Mouse (Mus musculus): ENCODE results near the gene Rsc1a1. TPM values are rescaled to one million over a fixed set of nuclear protein-coding genes. Genes with fewer than 3 reads are reported as not detected.

Gene Rsc1a1
- polyA plus RNA-seq, 1 experiment from 2014 or later, result not detected

DNA sequence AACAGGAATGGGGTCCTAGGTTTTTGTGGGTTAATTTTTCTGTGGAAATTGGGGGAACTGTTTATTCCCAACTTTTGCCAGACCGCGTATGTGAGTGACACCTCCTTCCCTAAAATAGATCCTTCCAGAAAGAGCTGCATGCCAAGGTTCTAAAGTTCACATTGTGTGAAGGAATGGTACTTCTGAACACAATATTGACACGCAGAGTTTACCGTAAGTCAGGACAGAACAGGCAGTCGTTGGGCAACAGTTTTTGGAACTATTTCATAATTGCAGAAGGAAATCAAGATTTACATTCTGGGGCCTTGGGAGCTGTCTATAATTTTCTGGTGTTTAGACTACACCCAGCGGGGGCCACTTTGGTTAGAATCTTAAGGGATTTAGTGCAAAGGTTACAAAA is 36.6 kb upstream of the Rsc1a1 start:
- peaks cover 11% of the 10 kb centered on the region; the same call in 1 of the 2 replicates for H3K36me3 ChIP-seq
- H3K9me3 ChIP-seq (replicated peaks), result no peaks in the 10 kb centered on the region
- peak overlapping the region; percentile 96 for H3K9ac ChIP-seq
- H3K4me3 ChIP-seq (replicated peaks), result peak overlapping the region; percentile 96
- no peak for ATAC-seq (replicated peaks; ENCODE audit: low FRiP score)
- H3K27me3 ChIP-seq, result no peaks in the 10 kb centered on the region
- no peak overlapping the region for H3K27ac ChIP-seq
- peaks cover 40% of the 10 kb centered on the region for H3K4me1 ChIP-seq
- 65% methylated on average over 6 of the region's 6 CpGs for WGBS
- peak overlapping the region; percentile 80 for H3K4me2 ChIP-seq

DNA sequence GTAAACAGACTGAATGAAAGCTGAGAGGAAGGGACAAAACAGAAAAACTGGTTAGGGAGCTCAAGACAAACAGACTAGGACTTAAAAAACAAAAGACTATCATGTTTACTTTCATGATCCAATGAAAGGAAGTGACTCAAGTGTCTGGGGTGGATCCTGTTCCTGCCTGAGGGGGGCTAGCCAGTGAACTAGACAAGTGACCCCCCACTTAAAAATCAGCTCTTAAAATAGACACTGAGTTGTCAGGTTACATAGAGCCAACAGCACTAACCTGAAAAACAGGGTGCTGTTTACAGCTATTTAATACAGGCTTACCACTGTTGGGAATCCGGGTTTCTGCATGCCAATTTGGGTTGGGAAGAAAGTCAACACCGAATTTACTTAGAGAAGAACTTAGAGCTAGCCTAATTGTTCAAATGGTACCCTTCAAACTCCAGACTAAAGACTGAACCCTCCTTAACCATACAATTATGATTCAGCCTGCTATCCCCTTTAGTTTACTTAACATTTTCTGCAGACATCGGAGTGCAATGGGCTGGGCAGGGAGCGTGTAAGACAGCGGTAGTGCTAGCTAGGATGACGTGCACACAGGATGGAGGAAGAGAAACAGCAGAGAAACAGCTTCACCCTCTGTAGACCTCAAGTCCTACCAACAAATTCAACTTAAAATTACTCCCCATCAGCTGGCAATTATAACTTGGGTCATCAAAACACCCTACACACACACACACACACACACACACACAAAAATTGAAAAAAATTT is 35.5 kb upstream of the Rsc1a1 start:
- H3K27ac ChIP-seq, result no peak overlapping the region
- H3K4me1 ChIP-seq, result peaks cover 47% of the 10 kb centered on the region
- H3K9ac ChIP-seq, result no peak overlapping the region
- H3K36me3 ChIP-seq, result peaks cover 20% of the 10 kb centered on the region; the same call in 1 of the 2 replicates
- H3K9me3 ChIP-seq (replicated peaks), result no peaks in the 10 kb centered on the region
- H3K4me3 ChIP-seq (replicated peaks), result no peak overlapping the region
- 60% methylated on average over 6 of the region's 6 CpGs for WGBS
- ATAC-seq (replicated peaks; ENCODE audit: low FRiP score), result no peak
- H3K4me2 ChIP-seq, result peak overlapping the region; percentile 80
- no peaks in the 10 kb centered on the region for H3K27me3 ChIP-seq

DNA sequence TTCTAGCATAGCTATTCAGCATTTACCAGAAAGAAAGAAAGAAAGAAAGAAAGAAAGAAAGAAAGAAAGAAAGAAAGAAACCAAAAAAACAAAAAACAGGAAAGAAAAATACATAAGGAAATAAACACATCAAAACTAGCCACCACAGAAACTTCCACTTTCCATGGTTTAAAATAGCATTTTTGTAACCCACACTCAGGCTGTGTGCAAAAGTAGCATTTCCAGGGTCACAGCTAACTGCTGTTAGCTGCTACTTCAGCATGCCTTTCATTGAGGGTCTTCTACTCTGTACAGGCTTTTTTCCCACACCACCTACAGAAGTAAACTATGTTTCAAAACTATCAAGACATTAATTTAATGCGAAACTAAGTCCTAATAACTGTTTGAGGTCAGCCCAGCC is 33.9 kb upstream of the Rsc1a1 start:
- ATAC-seq (replicated peaks; ENCODE audit: low FRiP score), result no peak
- Histone ChIP-seq H3K4me2 (no peak overlapping the region), H3K27ac (no peak overlapping the region), H3K36me3 (peaks cover 20% of the 10 kb centered on the region; the same call in 1 of the 2 replicates), H3K9ac (no peak overlapping the region), H3K4me3 (replicated peaks) (no peak overlapping the region), H3K27me3 (no peaks in the 10 kb centered on the region), H3K4me1 (peaks cover 51% of the 10 kb centered on the region), H3K9me3 (replicated peaks) (no peaks in the 10 kb centered on the region)
- WGBS, result 88% methylated on average over 1 of the region's 1 CpGs

DNA sequence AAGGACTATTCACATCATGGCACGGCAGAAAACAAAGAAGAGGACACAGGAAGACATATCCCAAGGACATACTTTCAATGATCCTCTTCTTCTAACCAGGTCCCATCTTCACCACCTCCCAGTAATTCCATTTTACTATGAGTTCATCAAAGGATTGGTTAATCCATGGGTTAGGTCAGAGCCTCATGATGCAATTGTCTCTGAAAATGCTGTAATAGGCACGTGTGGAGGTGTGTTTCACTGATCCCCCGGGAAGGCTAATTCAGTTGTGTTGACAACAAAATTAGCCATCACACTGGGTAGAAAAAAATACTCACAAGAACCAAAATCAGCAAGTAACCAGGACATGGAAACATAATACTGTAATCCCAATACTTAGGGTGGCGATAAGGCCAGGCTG is 32.2 kb upstream of the Rsc1a1 start:
- H3K4me1 ChIP-seq, result peaks cover 56% of the 10 kb centered on the region
- WGBS, result 86% methylated on average over 4 of the region's 4 CpGs
- H3K27me3 ChIP-seq, result no peaks in the 10 kb centered on the region
- no peak overlapping the region for H3K4me2 ChIP-seq
- H3K36me3 ChIP-seq, result peaks cover 31% of the 10 kb centered on the region
- no peak for ATAC-seq (replicated peaks; ENCODE audit: low FRiP score)
- H3K9ac ChIP-seq, result no peak overlapping the region
- no peak overlapping the region for H3K4me3 ChIP-seq (replicated peaks)
- no peaks in the 10 kb centered on the region for H3K9me3 ChIP-seq (replicated peaks)
- no peak overlapping the region for H3K27ac ChIP-seq

DNA sequence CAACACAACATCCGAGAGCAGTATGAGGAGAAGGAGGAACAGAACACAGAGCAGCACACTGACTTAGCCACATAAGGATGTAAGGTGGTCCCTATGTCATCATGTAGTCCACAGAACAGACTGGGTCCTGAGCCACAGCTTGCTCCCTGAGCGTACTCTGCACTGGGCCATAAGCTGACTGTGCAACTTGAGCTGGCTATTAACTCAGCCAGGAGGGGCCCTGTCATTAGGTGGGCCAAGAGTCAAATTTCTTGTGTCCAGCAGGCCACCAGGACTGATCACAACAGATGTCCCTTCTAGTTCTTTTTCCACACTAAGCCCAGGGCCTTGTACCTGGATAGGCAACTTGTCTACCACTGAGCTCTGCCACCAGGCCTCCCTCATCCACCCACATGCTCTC is 29.6 kb upstream of the Rsc1a1 start:
- Histone ChIP-seq H3K27ac (peak overlapping the region; percentile 78), H3K9ac (0 out of 2 replicates have a peak overlapping the region, but pooled peaks have one; percentile 14), H3K36me3 (peaks cover 50% of the 10 kb centered on the region), H3K9me3 (replicated peaks) (no peaks in the 10 kb centered on the region), H3K4me2 (no peak overlapping the region), H3K4me1 (peaks cover 36% of the 10 kb centered on the region), H3K27me3 (no peaks in the 10 kb centered on the region), H3K4me3 (replicated peaks) (no peak overlapping the region)
- ATAC-seq (replicated peaks; ENCODE audit: low FRiP score), result peak; percentile 87
- WGBS, result 39% methylated on average over 2 of the region's 2 CpGs

DNA sequence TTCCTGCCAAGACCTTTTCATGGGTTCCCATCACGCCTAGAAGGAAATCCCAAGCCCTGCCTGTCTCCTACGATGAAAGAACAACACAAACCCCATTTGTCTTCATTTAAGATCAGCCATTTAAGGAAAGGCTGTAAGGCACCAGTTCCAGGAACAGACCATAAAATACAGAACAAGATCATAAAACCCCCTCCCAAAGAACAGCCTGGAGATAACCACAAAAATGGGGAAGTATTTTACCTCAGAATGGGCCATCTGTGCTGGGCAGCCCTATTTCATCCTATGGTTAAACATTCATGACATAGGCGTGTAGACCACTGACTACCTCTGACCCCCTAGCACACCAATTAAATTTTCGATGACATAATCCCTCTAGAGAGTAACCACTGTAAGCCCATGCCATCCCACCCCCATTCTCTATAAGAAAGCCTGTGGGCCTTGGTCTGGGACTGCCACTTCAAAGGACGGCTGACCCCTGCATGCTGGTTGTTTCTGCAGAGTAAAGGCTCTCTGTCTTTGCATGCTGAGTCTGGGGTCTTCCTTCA is 28.3 kb upstream of the Rsc1a1 start:
- peaks cover 60% of the 10 kb centered on the region for H3K36me3 ChIP-seq
- no peaks in the 10 kb centered on the region for H3K9me3 ChIP-seq (replicated peaks)
- no peak for ATAC-seq (replicated peaks; ENCODE audit: low FRiP score)
- H3K27me3 ChIP-seq, result no peaks in the 10 kb centered on the region
- H3K4me3 ChIP-seq (replicated peaks), result no peak overlapping the region
- H3K9ac ChIP-seq, result no peak overlapping the region
- H3K4me1 ChIP-seq, result peaks cover 32% of the 10 kb centered on the region
- no peak overlapping the region for H3K27ac ChIP-seq
- 44% methylated on average over 5 of the region's 5 CpGs for WGBS
- H3K4me2 ChIP-seq, result no peak overlapping the region

DNA sequence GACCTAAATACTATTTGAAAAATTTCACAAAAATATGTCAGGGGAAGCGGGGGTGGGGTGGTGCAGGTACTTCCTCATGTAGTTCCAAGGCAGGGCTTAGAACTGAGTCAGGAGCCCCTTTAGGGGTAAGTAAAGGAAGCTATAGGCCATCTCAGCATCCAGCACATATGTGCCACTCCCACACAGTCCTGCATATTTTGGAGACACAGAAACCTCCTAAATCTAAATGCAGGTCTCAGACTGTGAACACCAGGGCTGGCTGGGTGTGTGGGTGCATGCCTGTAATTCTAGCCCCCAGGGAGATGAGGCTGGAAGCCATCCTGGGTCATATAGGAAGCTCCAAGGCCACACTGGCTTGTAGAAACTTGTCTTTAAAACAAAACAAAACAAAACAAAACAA is 25.9 kb upstream of the Rsc1a1 start:
- ATAC-seq (replicated peaks; ENCODE audit: low FRiP score), result no peak
- Histone ChIP-seq H3K27me3 (no peaks in the 10 kb centered on the region), H3K4me3 (replicated peaks) (no peak overlapping the region), H3K4me1 (peaks cover 29% of the 10 kb centered on the region), H3K36me3 (peaks cover 76% of the 10 kb centered on the region), H3K27ac (no peak overlapping the region), H3K9ac (no peak overlapping the region), H3K4me2 (no peak overlapping the region), H3K9me3 (replicated peaks) (no peaks in the 10 kb centered on the region)
- WGBS, result 97% methylated on average over 1 of the region's 1 CpGs

DNA sequence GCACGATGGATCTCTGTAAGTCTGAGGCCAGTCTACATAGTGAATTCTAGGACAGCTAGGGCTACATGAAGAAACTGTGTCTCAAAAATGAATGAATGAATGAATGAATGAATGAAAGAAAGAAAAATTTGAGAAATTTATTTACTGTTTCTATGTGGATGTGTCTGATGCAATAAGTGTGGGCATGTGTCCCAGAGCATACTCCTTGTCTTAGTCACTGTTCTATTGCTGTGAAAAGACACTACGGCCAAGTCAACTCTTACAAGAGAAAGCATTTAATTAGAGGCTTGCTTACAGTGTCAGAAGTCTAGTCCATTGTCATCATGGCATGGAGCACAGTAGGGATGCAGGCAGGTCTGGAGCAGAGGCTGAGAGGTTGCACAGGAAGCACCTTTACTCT is 23.6 kb upstream of the Rsc1a1 start:
- H3K4me1 ChIP-seq, result peaks cover 8% of the 10 kb centered on the region
- no peak for ATAC-seq (replicated peaks; ENCODE audit: low FRiP score)
- H3K4me3 ChIP-seq (replicated peaks), result no peak overlapping the region
- H3K27ac ChIP-seq, result no peak overlapping the region
- whole genome bisulfite sequencing, result 100% methylated on average over 2 of the region's 2 CpGs
- H3K9me3 ChIP-seq (replicated peaks), result no peaks in the 10 kb centered on the region
- peaks cover 96% of the 10 kb centered on the region for H3K36me3 ChIP-seq
- H3K4me2 ChIP-seq, result no peak overlapping the region
- H3K9ac ChIP-seq, result no peak overlapping the region
- H3K27me3 ChIP-seq, result no peaks in the 10 kb centered on the region

DNA sequence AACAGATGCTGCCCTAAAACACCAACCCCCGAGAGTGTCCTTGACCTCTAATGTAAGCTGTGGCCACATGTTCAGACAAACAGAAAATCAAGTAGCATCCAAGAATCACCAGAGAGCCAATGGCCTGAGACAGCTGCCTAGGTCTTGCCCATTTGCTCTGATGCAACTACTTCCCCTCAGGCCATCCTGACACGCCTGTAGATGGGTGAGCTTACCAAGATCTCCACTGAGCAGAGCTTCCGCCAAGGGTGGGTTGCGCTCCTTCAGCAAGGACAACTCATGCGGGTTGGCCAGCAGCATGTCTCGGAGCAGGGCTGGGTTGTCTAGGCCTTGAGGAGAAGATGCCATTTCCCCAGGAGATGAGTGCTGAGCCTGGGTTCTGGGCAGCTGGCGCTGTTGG is 22.6 kb upstream of the Rsc1a1 start:
- no peak overlapping the region for H3K9ac ChIP-seq
- H3K4me1 ChIP-seq, result no peaks in the 10 kb centered on the region
- no peak overlapping the region for H3K27ac ChIP-seq
- no peaks in the 10 kb centered on the region for H3K9me3 ChIP-seq (replicated peaks)
- WGBS, result 92% methylated on average over 7 of the region's 7 CpGs
- peaks cover 99% of the 10 kb centered on the region for H3K36me3 ChIP-seq
- no peak for ATAC-seq (replicated peaks; ENCODE audit: low FRiP score)
- no peak overlapping the region for H3K4me3 ChIP-seq (replicated peaks)
- no peak overlapping the region for H3K4me2 ChIP-seq
- H3K27me3 ChIP-seq, result no peaks in the 10 kb centered on the region

DNA sequence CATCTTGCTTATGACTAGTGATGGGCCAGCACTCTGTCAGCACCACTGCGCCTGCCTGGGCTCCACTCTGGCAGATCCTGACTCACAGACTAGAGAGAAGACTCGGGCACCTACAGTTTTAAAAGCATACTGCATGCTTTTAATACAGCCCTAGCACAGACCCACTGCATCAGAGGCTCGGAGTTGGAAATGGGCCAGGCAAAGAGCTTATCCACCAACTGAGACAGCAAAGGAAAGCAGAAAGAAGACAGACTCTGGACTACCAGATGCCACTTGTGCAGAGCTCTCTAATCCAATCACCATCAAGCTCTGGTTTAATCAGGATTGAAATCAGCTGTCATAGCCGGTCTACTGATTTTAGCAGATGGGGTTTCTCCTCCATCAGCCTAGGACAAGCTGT is 19.9 kb upstream of the Rsc1a1 start:
- WGBS, result 84% methylated on average over 4 of the region's 4 CpGs
- H3K4me1 ChIP-seq, result no peaks in the 10 kb centered on the region
- no peaks in the 10 kb centered on the region for H3K27me3 ChIP-seq
- H3K27ac ChIP-seq, result 0 out of 2 replicates have a peak overlapping the region, but pooled peaks have one; percentile 9
- no peaks in the 10 kb centered on the region for H3K9me3 ChIP-seq (replicated peaks)
- no peak for ATAC-seq (replicated peaks; ENCODE audit: low FRiP score)
- H3K36me3 ChIP-seq, result peaks cover 99% of the 10 kb centered on the region
- no peak overlapping the region for H3K9ac ChIP-seq
- H3K4me3 ChIP-seq (replicated peaks), result no peak overlapping the region
- no peak overlapping the region for H3K4me2 ChIP-seq

DNA sequence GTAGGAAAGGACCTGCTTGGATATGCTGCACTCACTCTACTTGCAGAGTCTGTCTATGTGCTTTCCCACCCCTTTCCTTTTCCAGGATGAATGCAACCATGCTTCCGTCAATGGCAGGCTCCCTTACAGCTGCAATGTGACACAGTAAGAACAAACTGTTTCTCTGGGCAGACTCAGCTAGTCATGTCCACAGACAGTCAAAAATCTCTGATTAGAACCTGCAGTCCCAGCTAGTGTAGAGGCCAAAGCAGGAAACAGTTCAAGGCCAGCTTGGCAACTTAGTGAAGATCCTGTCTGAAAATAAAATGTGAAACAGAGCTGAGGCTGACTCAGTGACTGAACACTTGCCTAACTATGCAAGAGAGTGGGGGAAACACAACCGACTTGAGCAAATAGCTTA is 19.2 kb upstream of the Rsc1a1 start:
- no peak overlapping the region for H3K4me2 ChIP-seq
- H3K9ac ChIP-seq, result no peak overlapping the region
- no peak overlapping the region for H3K4me3 ChIP-seq (replicated peaks)
- ATAC-seq (replicated peaks; ENCODE audit: low FRiP score), result no peak
- peaks cover 100% of the 10 kb centered on the region for H3K36me3 ChIP-seq
- no peaks in the 10 kb centered on the region for H3K27me3 ChIP-seq
- H3K27ac ChIP-seq, result no peak overlapping the region
- WGBS, result 92% methylated on average over 2 of the region's 2 CpGs
- no peaks in the 10 kb centered on the region for H3K9me3 ChIP-seq (replicated peaks)
- no peaks in the 10 kb centered on the region for H3K4me1 ChIP-seq

DNA sequence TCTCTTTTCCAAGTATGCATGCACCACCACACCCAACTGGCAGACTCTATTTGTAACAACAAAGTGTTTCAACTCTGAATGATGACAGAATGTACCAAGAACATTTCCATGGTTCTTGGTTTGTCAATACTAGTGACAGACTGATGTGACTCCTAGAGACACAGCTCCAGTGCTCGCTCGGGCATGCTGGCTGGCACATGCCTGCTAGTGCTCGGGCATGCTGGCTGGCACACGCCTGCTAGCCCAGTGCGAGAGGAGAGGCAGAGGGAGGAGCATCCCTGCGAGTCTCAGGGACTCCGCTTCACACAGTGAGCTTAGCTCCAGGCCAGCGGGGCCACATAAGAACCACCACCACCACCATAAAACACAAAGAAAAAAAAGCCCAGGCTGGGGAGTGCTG is 9.3 kb upstream of the Rsc1a1 start:
- no peak for ATAC-seq (replicated peaks; ENCODE audit: low FRiP score)
- no peaks in the 10 kb centered on the region for H3K27me3 ChIP-seq
- no peak overlapping the region for H3K9ac ChIP-seq
- WGBS, result 93% methylated on average over 8 of the region's 8 CpGs
- H3K4me1 ChIP-seq, result no peaks in the 10 kb centered on the region
- H3K4me3 ChIP-seq (replicated peaks), result no peak overlapping the region
- peaks cover 99% of the 10 kb centered on the region for H3K36me3 ChIP-seq
- no peaks in the 10 kb centered on the region for H3K9me3 ChIP-seq (replicated peaks)
- no peak overlapping the region for H3K4me2 ChIP-seq
- no peak overlapping the region for H3K27ac ChIP-seq

Data from kidney, embryonic 15.5 days (tissue).